Mouse (Mus musculus) kidney, adult 2 months (tissue): ENCODE measurements around the gene Aox3.

Experiments used
- CTCF ChIP-seq: fragments of 200-500 bp; conservative IDR thresholded peaks from 2 replicates; pipeline ENCODE4 v1.5.1; 2011; ENCODE audit warnings: low read depth, mild to moderate bottlenecking, control low read depth, low read length, moderate library complexity, mixed read lengths; ENCODE audit not compliant: insufficient read depth, insufficient read length
- POLR2A ChIP-seq: fragments of 200-500 bp; IDR thresholded peaks from one replicate; pipeline ENCODE4 v1.6.1; 2011; ENCODE audit warnings: low read depth, low read length, control low read depth

DNA sequence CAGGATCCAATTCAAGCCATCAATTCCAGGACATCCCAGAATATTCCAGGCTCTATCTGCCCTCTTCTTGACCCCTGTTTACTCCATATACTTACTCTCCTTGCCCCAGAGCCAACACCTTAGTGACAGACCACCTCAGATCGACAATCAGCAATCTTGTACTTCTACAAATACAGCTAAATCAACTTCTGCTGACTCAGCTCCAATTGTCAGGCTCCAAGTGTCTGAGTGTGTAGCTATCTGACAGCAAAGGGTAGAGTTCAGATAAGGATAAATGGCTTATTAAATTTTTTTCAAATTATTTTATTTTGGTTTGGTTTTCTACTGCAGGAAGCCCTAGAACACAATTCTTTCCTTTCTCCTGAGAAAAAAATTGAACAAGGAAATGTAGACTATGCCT is 135.6 kb downstream of the Aox3 start:
- TF ChIP-seq CTCF, result no peak
- no peak for TF ChIP-seq POLR2A
